Mouse (Mus musculus) embryo, embryonic 10.5 days (tissue): ENCODE measurements around the gene Megf8.
"Not testable (repeated sequence)": the region's sequence is repeated elsewhere in the genome, so short reads cannot be mapped to it uniquely, and the experiment has no call there.

Experiments used
- DNase-seq: peaks from one replicate; pipeline ENCODE4 v3.0.0-alpha.2; 2015; ENCODE audit warnings: low spot score

The Megf8 gene

GRCm38 (mm10) chr7:25383891-25384290 lies 66.9 kb downstream of the Megf8 start:
- no peak for DNase-seq

GRCm38 (mm10) chr7:25384318-25384717 lies 67.4 kb downstream of the Megf8 start:
- DNase-seq, result no peak

DNA sequence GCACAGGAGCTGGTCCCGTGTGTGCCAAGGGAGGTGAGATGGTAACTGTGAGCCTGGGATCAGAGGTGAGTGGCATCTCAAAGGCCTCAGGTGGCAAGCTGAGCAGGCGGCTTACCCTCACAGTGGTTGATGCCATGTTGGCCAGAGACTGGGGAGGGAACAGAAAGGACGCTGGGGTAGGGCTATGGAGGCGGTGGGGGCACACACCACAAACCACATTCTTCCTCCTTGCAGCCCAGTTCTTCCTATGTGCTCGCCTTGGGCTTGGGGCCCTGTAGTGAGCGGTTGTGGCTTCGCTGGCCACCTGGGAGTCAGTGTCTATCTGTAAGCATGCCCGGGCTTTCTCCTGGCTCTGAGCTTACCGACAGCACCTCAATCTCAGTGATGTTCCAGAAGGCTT lies 67.9 kb downstream of the Megf8 start:
- no peak for DNase-seq

- DNase-seq, result no peak
Measured at GRCm38 (mm10) chr7:25385259-25385658, 68.3 kb downstream of the Megf8 start.

GRCm38 (mm10) chr7:25385850-25386555 lies 69.0 kb downstream of the Megf8 start:
- no peak for DNase-seq

- DNase-seq, result no peak
Measured at GRCm38 (mm10) chr7:25387811-25388440, 71.0 kb downstream of the Megf8 start.

DNA sequence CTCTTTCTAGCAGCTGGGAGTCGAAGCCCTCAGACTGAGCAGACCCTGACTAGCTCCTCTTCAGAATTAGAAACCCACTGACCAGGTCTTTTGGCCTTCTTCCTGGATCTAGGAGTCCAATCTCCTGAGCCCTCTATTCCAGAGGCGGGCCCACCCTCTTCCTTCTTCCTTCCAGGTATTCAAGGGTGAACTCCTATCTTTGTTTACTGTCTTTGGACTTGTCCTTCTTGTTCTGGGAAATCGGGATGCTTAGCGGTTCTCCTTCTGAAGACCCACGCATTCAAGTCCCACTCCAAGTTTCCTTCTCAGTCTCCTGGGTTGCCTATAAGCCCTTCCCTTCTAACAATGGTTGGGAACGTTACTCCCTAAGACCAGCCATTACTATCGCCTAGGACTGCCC lies 72.0 kb downstream of the Megf8 start:
- DNase-seq, result no peak

DNA sequence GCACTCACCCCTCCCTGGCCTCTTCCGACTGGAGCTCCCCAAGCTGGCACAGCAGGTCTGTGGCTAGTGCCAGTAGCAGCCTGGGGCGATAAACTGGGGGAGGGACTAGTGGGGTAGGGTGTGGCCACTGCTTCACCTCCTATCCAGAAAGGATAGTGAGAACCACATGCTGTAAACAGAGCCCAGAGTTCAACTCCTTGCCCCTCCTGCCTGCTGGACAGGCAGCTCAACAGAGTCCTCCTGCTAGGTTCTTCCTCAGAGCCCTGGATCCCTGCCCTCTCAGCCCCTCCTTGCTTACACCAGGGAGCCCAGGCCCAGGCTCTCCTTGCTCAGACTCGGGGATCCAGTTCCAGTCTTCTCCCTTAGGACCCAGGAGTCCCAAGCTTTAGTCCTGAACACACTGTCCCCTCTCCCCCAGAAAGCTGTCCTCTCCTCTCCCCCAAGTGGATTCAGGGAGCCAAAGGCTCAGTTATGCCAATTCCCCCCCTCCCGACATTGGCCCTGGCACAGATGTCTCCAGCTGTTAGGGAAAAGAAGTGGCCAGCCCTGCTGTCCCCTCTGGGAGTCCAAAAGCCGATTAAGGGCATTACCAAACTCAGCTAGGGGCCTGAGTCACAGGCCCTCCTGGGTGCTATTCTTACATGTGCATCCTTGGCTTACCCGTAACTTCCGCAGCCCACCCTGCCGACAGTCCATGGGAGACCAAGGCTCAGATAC lies 73.2 kb downstream of the Megf8 start:
- no peak for DNase-seq

DNA sequence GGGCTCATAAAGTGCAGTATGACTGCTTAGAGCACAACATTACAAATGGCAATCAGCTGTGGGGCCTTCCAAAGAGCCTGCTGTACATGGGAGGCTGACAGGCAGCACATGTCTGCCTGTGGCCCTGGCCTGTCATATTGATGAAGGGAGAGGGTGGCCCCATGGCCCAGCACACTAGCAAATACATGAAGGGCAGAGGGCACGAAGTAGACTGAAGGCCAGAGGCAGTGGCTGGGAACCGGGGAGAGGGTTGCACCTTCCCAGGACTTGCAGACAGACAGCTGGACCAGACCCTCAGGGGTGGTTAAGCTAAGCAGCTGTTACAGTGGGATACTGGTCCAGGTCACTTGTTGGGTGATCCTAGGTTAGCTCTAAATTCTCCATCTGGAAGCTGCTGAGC lies 74.0 kb downstream of the Megf8 start:
- no peak for DNase-seq

GRCm38 (mm10) chr7:25391856-25392453 lies 75.0 kb downstream of the Megf8 start:
- DNase-seq, result no peak

DNA sequence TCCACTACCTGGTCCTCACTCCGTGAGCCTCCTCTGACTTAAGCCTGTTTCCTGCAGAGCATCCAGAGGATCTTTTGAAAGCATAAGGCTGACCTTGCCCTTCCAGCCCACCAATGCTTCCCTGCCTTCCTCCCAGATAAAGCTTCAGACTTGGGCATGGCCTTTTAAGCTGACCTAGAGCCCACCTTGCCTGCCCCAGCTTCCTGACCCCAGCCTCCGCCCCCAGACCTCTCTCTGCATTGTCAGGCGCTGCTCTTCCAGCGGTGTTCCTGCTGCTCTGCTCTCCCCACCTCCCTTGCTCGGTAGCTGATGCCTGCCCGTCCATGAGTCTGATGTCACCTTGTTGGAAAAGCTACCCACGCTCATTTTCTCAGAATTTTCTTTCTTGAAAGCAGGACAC lies 75.9 kb downstream of the Megf8 start:
- no peak for DNase-seq

- DNase-seq, result no peak
Measured at GRCm38 (mm10) chr7:25393451-25394210, 76.7 kb downstream of the Megf8 start.

DNA sequence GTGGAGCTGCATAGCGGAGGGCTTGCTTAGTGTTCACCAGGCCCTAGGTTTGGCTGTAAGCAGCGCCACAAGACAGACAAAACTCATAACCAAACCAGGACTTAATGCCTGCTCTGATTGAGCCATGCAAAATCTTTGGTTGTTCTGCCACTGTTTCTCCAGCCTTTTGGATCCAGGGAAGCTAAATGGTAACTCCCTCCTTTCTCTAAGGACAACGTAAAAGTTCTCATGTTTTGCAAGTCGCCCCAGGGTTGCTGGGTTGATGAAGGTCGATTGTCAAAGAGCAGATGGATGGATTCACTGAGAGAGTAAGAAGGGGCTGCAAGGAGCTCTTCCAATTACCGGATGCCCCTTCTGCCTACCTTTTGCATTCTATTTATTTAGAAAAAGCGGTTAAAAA lies 77.8 kb downstream of the Megf8 start:
- no peak for DNase-seq

DNA sequence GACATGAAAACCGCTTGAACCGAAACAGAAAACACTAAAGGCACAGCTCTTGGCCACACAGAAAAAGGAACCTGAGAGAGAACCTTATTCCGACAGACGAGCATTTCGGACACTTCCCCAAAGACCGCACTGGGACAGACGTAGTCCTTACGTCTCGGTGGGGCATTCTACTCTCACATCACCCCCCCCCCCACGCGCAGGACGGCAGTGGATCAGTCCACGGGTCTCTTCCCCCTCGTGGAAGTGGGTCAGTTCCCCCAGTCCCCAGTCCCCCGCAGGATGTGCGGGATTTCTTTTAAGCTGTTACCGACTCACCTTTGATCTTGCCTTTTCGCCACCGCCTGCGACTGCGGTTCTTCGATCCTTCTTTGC lies 78.2 kb downstream of the Megf8 start:
- DNase-seq, result no peak

DNA sequence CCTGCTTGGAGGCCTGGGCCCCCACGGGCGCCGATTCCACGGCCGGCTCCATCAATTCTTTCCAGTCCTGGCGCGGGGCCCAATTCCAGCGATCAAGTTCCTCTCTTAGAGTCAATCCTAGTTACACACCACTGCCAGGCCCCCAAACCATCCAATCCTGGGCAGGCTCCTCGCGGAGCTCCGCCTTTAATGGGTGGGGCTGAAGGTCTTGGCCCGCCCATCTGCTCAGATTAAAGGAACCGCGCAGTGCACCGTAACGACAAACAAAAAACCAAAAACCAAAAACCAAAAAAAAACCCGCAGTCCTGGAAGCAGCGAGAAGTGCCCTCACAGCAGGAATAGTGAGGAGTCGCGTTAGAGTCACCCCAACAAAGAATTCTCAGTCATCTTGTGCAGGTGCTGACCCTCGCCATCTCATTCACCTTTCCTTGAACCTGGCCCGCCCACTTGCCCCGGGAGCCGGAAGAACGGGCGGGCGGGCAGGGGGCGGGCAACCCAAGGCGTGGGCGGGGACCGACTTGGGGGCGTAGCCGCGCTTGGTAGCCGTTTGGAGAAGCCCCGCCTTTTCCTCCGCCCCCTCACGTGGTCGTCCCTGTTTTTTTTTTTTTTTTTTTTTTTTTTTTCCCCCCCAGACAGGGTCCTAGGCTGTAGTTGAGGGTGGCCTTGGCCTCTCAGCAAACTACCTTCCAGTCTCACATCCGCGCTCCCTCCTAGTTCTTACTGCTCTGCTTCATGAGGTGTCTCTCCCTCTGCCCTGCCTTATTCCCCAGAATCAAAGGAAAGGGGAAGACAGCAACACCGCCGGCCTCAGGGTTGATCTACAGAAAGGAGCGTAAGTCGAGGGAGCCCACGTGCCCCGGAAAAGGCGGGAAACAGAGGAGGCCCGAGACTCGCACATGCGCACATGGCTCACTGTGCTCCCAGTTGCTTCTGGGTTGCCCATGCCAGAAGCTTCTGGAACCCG lies 78.9 kb downstream of the Megf8 start:
- DNase-seq, result peak; percentile 95

DNA sequence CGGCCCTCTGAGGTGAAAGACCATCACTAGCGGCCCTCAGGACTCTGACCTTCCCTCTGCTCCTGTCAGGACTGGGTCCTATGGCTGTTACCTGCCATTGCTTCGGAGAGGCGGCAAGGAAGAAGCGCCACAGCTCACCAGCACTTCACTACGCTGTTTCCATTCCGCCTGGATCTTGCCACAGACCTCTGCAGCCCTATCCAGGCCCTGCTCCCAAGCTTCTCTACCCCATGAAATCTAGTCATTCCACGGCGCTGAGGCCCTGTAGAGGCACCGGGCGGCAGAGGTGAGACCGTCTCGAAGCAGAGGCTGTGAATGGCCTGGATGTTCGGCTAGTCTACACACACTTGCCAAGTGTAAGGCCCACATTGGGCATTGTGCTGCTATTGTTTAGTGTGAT lies 79.7 kb downstream of the Megf8 start:
- no peak for DNase-seq

GRCm38 (mm10) chr7:25398610-25399009 lies 81.6 kb downstream of the Megf8 start, which contains the start of gene Lipe:
Gene Lipe, minus strand, starts transcription at chr7:25398710.
- no peak for DNase-seq

GRCm38 (mm10) chr7:25399028-25399427 lies 82.1 kb downstream of the Megf8 start:
- DNase-seq, result not testable (repeated sequence)

DNA sequence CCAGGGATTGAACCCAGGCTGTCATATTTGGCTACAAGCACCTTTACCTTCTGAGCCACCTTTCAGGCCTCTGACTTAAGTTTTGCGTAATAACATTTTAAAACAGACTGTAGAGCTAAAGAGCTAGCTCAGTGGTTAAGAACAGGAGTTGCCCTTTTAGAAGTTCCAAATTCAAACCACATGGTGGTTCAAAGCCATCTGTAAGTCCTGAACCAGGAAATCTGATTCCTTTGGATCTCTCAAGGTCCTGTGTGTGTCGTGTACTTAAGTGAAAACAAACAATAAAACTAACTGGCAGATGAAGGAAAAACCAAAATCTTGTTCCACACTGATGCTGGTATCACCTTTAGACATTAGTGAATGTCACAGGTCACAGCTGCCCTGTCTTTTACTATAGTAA lies 84.6 kb downstream of the Megf8 start:
- peak; percentile 67 for DNase-seq

- no peak for DNase-seq
Measured at GRCm38 (mm10) chr7:25401986-25402385, 85.0 kb downstream of the Megf8 start.

GRCm38 (mm10) chr7:25402671-25403101 lies 85.7 kb downstream of the Megf8 start:
- peak; percentile 74 for DNase-seq
